Mouse (Mus musculus): ENCODE measurements around the gene Actg2.

- TF ChIP-seq POLR2A (IDR thresholded peaks at IDR 0.05; ENCODE audit: low read depth, low read length): no peak
- TF ChIP-seq CTCF (IDR thresholded peaks at IDR 0.05; ENCODE audit: borderline replicate concordance, insufficient read depth, low read length): peak; percentile 17; the same call in 1 of the 2 replicates
Observed at GRCm38 (mm10) chr6:83510210-83510609, 25.9 kb downstream of the Actg2 start.
